Mouse (Mus musculus) cerebellum, postnatal 25 days (tissue): ENCODE data around the gene L1td1.

Experiments
- DNase-seq, 2 experiments: peaks; one replicate each; pipeline ENCODE4 v3.0.0; 2021; ENCODE audit warnings: mixed read lengths in 2 of 2

The L1td1 gene

DNA sequence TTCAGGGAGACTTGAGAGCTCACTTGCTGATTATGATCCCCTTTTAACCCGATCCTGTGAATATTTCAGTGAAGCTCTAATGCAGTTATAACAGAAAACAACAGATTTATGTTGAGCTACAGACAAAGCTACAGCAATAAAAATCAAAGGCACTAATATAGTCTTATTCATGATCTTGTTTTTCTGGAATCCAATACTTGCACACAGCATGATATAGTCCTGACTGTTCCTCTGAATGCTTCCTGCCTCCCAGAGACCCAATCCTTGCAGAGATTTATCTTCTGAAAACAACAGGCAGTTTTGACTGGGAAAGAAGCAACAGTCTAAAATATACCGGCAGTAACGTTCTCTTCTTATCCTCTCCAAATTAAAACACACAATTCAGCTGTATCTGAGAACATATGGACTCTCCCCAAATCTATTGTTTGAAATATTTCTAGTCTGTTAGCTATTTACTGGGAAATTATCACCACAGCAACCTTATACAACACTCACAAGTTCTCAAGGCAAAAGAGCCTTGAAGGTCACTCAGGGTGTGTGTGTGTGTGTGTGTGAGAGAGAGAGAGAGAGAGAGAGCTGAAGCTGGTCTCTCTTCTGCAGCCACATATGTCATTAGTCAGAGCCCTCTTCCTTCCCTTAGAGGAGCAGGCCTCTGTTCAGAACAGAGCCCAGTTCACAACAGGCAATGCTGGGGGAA, 16.8 kb downstream of the L1td1 start:
- DNase-seq: no peak

GRCm38 (mm10) chr4:98743906-98744210, 17.3 kb downstream of the L1td1 start:
- DNase-seq: no peak

GRCm38 (mm10) chr4:98754456-98754855, 27.9 kb downstream of the L1td1 start:
- DNase-seq: peak; percentile 20 to 37

- DNase-seq: no peak
These were observed 29.6 kb downstream of the L1td1 start for GRCm38 (mm10) chr4:98756141-98756540.

- peak; percentile 44 to 61 for DNase-seq
These were observed 31.7 kb downstream of the L1td1 start for GRCm38 (mm10) chr4:98758012-98758821.

DNA sequence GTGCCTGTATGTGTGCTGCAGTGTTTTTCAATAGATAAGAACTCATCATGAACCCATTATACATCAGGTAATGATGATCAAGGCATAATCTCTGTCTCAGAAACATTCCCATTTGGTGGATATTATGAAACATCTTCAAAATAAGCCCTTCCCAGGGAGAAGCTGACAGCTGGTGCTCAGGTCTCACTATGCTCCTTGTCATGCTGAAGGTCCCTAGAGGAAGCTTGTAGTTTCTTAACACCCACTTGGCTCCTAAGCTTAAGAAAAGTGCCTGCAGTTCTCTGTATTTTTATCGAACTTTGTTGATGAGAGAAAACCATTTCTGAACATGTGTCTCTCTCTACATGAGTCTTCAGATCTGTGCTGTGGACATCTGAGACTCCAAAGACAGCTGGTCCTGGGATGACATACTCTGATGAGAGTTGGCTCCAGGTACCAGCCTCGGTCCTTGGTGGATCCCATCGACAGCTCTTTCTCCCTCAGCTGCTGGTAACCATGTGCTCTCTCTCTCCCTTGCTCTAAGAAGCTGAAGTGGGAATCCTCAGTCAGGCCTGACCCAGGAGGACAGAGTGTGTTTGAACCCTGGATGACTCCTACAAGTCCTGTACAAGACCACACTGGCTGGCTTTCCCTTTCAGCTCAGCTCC, 32.5 kb downstream of the L1td1 start:
- no peak for DNase-seq

- no peak for DNase-seq
These were observed 40.9 kb downstream of the L1td1 start for GRCm38 (mm10) chr4:98767134-98768133.

GRCm38 (mm10) chr4:98773785-98774184, 47.3 kb downstream of the L1td1 start:
- DNase-seq: no peak

DNA sequence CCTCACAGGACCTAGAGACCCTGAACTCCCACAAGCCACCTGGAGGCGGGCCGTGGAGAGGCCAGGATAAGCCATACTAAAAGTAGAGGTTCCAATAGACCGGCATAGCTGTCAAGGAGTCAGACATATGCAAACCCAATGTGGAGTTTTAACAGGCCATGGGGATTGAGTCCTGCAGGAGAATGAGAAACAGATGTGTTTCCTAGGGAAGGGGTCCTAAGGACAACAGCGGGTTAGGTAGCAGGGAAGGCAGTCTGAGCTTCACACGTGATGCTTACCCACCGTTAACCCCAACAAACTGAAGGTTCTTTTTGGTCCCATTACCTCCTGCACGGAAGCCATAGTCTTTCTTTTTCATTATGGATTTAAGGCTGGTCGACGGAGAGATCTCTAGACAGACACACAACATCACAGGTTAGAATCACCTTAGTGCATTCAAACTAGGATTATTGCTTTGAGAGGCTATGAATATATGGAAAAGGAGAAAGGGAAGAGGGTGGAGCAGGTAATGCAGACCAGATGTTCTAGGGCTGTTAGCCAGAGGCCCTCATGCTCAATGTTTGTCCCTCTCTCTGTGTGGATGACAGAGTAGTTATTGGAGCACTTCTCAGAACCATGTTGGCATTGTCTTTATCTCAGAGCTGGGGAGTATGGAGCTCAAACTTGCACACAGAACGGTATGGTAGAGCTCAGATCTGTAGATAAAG, 50.3 kb downstream of the L1td1 start:
- no peak for DNase-seq

GRCm38 (mm10) chr4:98777464-98777863, 50.9 kb downstream of the L1td1 start:
- no peak for DNase-seq

DNA sequence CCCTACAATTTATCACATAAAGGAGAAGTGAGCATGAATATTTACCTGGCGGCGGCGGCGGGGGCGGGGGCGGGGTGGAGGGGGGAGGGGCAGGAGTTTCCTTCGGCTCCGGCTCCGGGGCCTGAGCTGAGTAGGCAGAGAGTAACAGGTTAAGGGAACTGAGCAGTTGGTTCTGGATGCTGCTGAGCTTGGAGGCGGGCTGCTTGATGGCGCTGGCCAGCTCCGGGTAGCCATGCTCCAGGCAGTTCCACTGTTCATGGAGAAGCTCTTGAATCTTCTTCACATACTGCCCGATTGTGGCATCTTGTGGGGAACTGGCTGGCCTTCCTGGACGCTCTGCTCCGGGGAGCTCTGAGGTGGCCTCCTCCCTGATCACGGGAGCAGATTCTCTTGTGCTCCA, 51.7 kb downstream of the L1td1 start:
- DNase-seq: peak; percentile 22 to 33

DNA sequence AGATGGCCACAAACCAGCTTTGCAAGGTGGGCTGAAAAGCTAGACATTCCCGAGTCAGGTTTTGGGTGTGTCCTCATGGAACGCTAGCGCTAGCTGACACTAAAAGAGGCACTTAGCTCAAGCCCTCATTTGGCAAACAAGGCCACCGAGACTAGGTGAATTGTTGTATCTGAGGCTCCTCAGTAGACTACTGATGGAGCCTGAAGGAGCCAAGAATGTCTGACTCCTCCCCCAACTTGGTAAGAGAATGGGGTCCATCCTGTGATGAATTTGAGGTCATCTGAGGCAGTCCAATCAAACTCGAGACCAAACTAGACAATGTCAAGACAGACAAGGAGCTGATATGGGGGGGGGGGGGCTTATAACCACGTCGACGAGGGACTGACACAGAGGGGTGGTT, 59.3 kb downstream of the L1td1 start:
- no peak for DNase-seq

DNA sequence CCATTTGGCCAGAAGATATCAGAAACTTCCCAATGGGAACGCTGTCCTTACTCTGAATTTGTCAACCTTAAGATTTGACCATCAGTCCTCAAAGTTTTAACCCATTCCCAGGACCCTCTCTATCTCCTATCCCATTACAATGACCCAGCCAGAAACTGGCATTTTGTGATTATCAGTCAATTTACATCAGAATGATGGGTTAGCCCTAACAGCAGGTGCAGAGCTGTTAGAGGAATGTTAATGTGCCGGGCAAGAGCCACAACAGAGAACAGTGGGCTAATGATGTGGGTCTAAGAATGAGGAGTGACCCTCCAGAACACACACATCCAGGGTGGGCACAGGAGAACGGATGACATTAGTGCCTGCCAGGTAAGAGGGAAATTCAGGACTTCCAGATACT, 59.7 kb downstream of the L1td1 start:
- DNase-seq: no peak
